Mouse (Mus musculus): ENCODE results near the gene Mpv17. TPM values are rescaled to one million over a fixed set of nuclear protein-coding genes. Genes with fewer than 3 reads are reported as not detected.

Mpv17 gene
- total RNA-seq, 2 experiments from 2014 or later: 40.2 to 41.2 TPM

GRCm38 (mm10) chr5:31108000-31108490 is 46.0 kb downstream of the Mpv17 start, which contains the start of gene Slc30a3:
Gene Slc30a3, minus strand, starts transcription at chr5:31108237.
- no peak for DNase-seq

DNA sequence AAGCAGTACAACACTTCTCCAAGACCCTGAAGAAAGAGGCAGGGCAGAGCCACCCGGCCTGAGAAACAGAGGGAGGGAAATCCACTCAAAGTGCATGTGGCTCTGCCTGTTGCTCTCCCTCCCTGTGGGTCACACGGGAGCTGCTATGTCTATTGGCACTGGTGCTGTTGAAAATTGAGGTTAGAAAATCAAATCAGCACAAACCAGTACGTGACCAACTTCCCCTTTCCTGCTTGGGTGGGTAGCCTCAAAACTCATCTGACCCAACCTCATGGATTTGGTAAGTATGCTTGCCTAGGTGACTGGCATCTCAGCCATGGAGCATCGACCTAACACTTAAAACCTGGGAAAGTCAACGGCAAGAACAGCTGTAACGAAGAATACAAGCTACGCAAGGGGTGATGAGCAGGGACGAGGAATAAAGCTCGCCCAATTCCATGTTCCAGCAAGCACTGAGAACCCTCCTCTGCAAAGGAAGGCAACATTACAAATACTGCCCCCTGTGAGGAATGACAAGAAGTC is 48.2 kb downstream of the Mpv17 start, which contains the start of gene Dnajc5g:
TSS of gene Dnajc5g (plus strand) at position 472 of the 522 bp plus-strand sequence.
- DNase-seq: no peak

GRCm38 (mm10) chr5:31095711-31096480 is 58.2 kb downstream of the Mpv17 start:
- no peak for DNase-seq

DNA sequence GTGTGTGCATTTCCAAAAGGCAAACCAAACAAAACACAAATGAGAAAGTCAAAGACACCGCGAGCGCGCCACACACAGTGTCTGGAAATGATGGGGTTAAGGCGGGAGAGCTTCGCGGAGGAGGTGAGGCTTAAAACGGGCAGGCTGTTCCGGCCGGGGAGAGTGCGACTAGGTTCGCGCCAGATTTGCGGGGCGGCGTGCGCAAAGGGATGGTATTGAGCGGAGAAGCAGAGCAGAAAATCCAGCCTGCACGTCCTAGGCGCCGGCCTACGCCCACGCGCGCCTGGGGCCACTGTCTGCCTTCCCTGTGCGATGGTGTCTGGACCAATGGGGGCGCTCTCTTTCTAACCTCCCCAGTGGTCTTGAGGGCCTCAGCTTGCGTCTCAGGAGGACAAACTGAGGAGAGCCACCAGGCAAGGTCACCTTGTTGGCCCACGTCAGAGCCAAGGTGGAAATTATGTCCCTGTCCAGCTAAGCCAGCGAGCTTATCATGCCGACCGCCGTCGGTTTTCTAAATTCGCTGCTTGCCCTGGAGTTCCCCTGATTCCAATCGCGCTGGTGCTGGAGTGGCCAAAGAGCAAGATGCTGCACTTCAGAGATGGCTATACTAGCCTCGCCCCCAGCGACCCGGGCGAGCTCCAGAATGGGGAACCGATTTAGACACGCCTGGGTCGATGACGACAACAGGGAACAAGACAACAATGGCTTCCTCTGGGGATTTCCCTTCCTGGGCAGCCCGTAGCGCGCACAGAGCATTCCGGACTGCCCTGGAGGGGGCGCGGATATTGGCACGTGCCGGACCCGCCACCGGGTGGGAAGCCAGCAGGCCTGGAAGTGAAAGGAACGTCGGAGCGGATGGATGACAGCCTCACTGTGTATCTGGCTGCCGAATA is 59.0 kb downstream of the Mpv17 start:
- peak; percentile 51 for DNase-seq

GRCm38 (mm10) chr5:31094100-31094798 is 59.8 kb downstream of the Mpv17 start:
- DNase-seq: no peak

GRCm38 (mm10) chr5:31093151-31094041 is 60.7 kb downstream of the Mpv17 start:
- DNase-seq: peak; percentile 30

DNA sequence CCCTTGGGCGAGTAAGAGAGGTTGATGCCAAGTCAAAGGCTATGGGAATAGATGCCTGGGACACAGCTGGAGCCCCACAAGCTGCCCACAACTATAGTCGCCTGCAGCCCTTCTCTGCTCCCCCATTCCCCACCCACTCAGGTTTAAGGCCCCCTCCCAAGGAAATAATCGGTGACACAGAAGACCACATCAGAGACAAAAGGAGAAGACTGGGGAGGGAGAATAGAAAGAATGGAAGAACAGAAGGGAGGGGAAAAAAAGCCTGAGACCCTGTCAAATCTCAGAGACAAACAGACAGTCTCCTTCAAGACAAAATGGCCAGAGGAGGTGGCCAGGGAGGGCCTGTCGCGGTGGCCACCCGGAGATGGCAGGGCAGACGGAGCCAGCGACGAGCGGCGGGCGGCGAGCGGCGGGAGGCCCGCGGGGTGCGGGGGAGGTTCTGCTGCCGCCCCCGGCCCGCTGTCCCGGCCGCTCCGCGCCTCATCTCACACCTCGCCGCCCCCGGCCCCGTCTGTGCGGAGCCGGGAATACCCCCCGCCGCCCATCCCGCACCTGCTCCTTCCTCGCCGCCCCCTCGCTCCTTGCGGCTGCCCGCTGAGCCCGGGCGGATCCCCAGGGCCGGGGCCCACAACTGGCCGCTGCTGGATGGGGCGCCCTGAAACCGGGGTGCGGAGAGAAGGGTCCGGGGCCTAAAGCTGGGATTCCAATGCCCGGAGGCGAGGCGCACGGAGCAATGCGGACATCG is 61.6 kb downstream of the Mpv17 start:
- DNase-seq: no peak

Other genes starting within 250 kb of the Mpv17 start
- 100 to 1,000 TPM; 149 to 168 TPM for gene Ost4, start 246.5 kb downstream of the Mpv17 start, total RNA-seq (2021)
- 10 to 100 TPM; 42.2 to 60.5 TPM for gene Emilin1, start 240.8 kb downstream of the Mpv17 start, total RNA-seq (2021)
- 10 to 100 TPM; 27.9 TPM for gene Khk, start 232.8 kb downstream of the Mpv17 start, total RNA-seq (2021)
- 10 to 100 TPM in 1 of 2 experiments, 1 to 10 TPM in 1; 8.5 to 15.3 TPM for gene Cgref1, start 208.7 kb downstream of the Mpv17 start, total RNA-seq (2021)
- 10 to 100 TPM; 76.8 to 83.0 TPM for gene Preb, start 193.9 kb downstream of the Mpv17 start, total RNA-seq (2021)
- under 1 TPM; 0.09 to 0.28 TPM for gene Tcf23, start 185.6 kb downstream of the Mpv17 start, total RNA-seq (2021)
- 10 to 100 TPM; 67.8 to 75.2 TPM for gene Atraid, start 105.9 kb downstream of the Mpv17 start, total RNA-seq (2021)
- gene Slc5a6, start 105.3 kb downstream of the Mpv17 start, total RNA-seq (2021): 1 to 10 TPM; 2.9 to 3.5 TPM
- 10 to 100 TPM; 20.0 to 29.6 TPM for gene Cad, start 99.5 kb downstream of the Mpv17 start, total RNA-seq (2021)
- not detected for gene Dnajc5g, start 48.0 kb downstream of the Mpv17 start, total RNA-seq (2021)
- gene Slc30a3, start 46.0 kb downstream of the Mpv17 start, total RNA-seq (2021): under 1 TPM; 0.27 to 0.28 TPM
- gene Trim54, start 37.5 kb downstream of the Mpv17 start, total RNA-seq (2021): 100 to 1,000 TPM; 161 to 173 TPM
- gene Ucn, start 15.4 kb downstream of the Mpv17 start, total RNA-seq (2021): not detected
- gene Gm29609, start 25.7 kb upstream of the Mpv17 start, total RNA-seq (2021): 1 to 10 TPM in 1 of 2 experiments, under 1 TPM in 1; 0.35 to 1.2 TPM
- 10 to 100 TPM; 30.7 to 37.4 TPM for gene Gtf3c2, start 25.9 kb upstream of the Mpv17 start, total RNA-seq (2021)
- gene Snx17, start 39.0 kb upstream of the Mpv17 start, total RNA-seq (2021): 10 to 100 TPM; 57.8 to 58.4 TPM
- gene Eif2b4, start 39.2 kb upstream of the Mpv17 start, total RNA-seq (2021): 10 to 100 TPM; 47.9 to 49.8 TPM
- 10 to 100 TPM in 1 of 2 experiments, 1 to 10 TPM in 1; 8.2 to 12.1 TPM for gene Zfp513, start 48.1 kb upstream of the Mpv17 start, total RNA-seq (2021)
- gene Ppm1g, start 66.4 kb upstream of the Mpv17 start, total RNA-seq (2021): 10 to 100 TPM; 41.7 to 43.9 TPM
- gene Nrbp1, start 86.6 kb upstream of the Mpv17 start, total RNA-seq (2021): 10 to 100 TPM; 74.7 to 76.3 TPM
- gene Gm9970, start 87.0 kb upstream of the Mpv17 start, total RNA-seq (2021): not detected
- 1 to 10 TPM; 1.5 to 3.0 TPM for gene Krtcap3, start 97.4 kb upstream of the Mpv17 start, total RNA-seq (2021)
- 10 to 100 TPM; 20.2 to 27.7 TPM for gene Ift172, start 136.9 kb upstream of the Mpv17 start, total RNA-seq (2021)
- 1 to 10 TPM; 8.8 to 10.0 TPM for gene Fndc4, start 141.8 kb upstream of the Mpv17 start, total RNA-seq (2021)
- under 1 TPM; 0.14 to 0.27 TPM for gene Gckr, start 143.2 kb upstream of the Mpv17 start, total RNA-seq (2021)

All from gastrocnemius, postnatal 10 days (tissue).